Mouse (Mus musculus): Measurements from ENCODE around the gene Sbno1. TPM values are rescaled to one million over a fixed set of nuclear protein-coding genes. Genes with fewer than 3 reads are reported as not detected.

Gene Sbno1
- polyA plus RNA-seq, 2 experiments, result 43.0 to 65.1 TPM

- Histone ChIP-seq H3K4me2 (replicated peaks; ENCODE audit: low read depth, low read length, severe bottlenecking) (no peak overlapping the region), H3K4me3 (replicated peaks; ENCODE audit: low read length) (no peak overlapping the region), H3K27ac (replicated peaks; ENCODE audit: low read depth, low read length) (no peak overlapping the region), H3K9ac (ENCODE audit: low read depth, low read length, severe bottlenecking) (no peak overlapping the region), H3K27me3 (ENCODE audit: control insufficient read depth, insufficient read depth, low read length) (no peaks in the 10 kb centered on the region), H3K9me3 (ENCODE audit: control insufficient read depth, low read length) (no peaks in the 10 kb centered on the region), H3K4me1 (ENCODE audit: control insufficient read depth, insufficient read depth, low read length) (no peaks in the 10 kb centered on the region), H3K36me3 (ENCODE audit: control insufficient read depth, insufficient read depth, low read length) (peaks cover 13% of the 10 kb centered on the region)
- ATAC-seq (ENCODE audit: low FRiP score, low read depth) (no peak), DNase-seq (ENCODE audit: low spot score) (no peak)
- no peak for TF ChIP-seq POLR2A (IDR thresholded peaks at IDR 0.05; ENCODE audit: borderline replicate concordance, extremely low read depth, insufficient read depth, insufficient read length)
- WGBS, result 91% methylated on average over 2 of the region's 2 CpGs
Observed at GRCm38 (mm10) chr5:124418903-124419302, 6.9 kb downstream of the Sbno1 start.

GRCm38 (mm10) chr5:124412163-124412562, 13.6 kb downstream of the Sbno1 start:
- H3K9me3 ChIP-seq (ENCODE audit: control insufficient read depth, low read length), result no peaks in the 10 kb centered on the region
- DNase-seq (ENCODE audit: low spot score) (no peak), ATAC-seq (ENCODE audit: low FRiP score, low read depth) (no peak)
- H3K4me3 ChIP-seq (replicated peaks; ENCODE audit: low read length), result no peak overlapping the region
- TF ChIP-seq POLR2A (IDR thresholded peaks at IDR 0.05; ENCODE audit: borderline replicate concordance, extremely low read depth, insufficient read depth, insufficient read length), result no peak
- H3K4me1 ChIP-seq (ENCODE audit: control insufficient read depth, insufficient read depth, low read length), result no peaks in the 10 kb centered on the region
- H3K36me3 ChIP-seq (ENCODE audit: control insufficient read depth, insufficient read depth, low read length), result peaks cover 58% of the 10 kb centered on the region
- H3K4me2 ChIP-seq (replicated peaks; ENCODE audit: low read depth, low read length, severe bottlenecking), result no peak overlapping the region
- H3K9ac ChIP-seq (ENCODE audit: low read depth, low read length, severe bottlenecking), result no peak overlapping the region
- 94% methylated on average over 5 of the region's 5 CpGs for WGBS
- H3K27ac ChIP-seq (replicated peaks; ENCODE audit: low read depth, low read length), result no peak overlapping the region
- H3K27me3 ChIP-seq (ENCODE audit: control insufficient read depth, insufficient read depth, low read length), result no peaks in the 10 kb centered on the region

- Histone ChIP-seq H3K4me1 (ENCODE audit: control insufficient read depth, insufficient read depth, low read length) (no peaks in the 10 kb centered on the region), H3K36me3 (ENCODE audit: control insufficient read depth, insufficient read depth, low read length) (peaks cover 69% of the 10 kb centered on the region), H3K4me3 (replicated peaks; ENCODE audit: low read length) (no peak overlapping the region), H3K27ac (replicated peaks; ENCODE audit: low read depth, low read length) (no peak overlapping the region), H3K27me3 (ENCODE audit: control insufficient read depth, insufficient read depth, low read length) (no peaks in the 10 kb centered on the region), H3K9ac (ENCODE audit: low read depth, low read length, severe bottlenecking) (no peak overlapping the region), H3K4me2 (replicated peaks; ENCODE audit: low read depth, low read length, severe bottlenecking) (no peak overlapping the region), H3K9me3 (ENCODE audit: control insufficient read depth, low read length) (no peaks in the 10 kb centered on the region)
- TF ChIP-seq POLR2A (IDR thresholded peaks at IDR 0.05; ENCODE audit: borderline replicate concordance, extremely low read depth, insufficient read depth, insufficient read length), result no peak
- ATAC-seq (ENCODE audit: low FRiP score, low read depth), result no peak
- DNase-seq (ENCODE audit: low spot score), result no peak
- 80% methylated on average over 3 of the region's 3 CpGs for WGBS
Observed at GRCm38 (mm10) chr5:124410808-124411207, 15.0 kb downstream of the Sbno1 start.

- Histone ChIP-seq H3K36me3 (ENCODE audit: control insufficient read depth, insufficient read depth, low read length) (peaks cover 88% of the 10 kb centered on the region), H3K9ac (ENCODE audit: low read depth, low read length, severe bottlenecking) (no peak overlapping the region), H3K4me2 (replicated peaks; ENCODE audit: low read depth, low read length, severe bottlenecking) (no peak overlapping the region), H3K9me3 (ENCODE audit: control insufficient read depth, low read length) (no peaks in the 10 kb centered on the region), H3K4me3 (replicated peaks; ENCODE audit: low read length) (no peak overlapping the region), H3K27ac (replicated peaks; ENCODE audit: low read depth, low read length) (no peak overlapping the region), H3K27me3 (ENCODE audit: control insufficient read depth, insufficient read depth, low read length) (no peaks in the 10 kb centered on the region), H3K4me1 (ENCODE audit: control insufficient read depth, insufficient read depth, low read length) (no peaks in the 10 kb centered on the region)
- no peak for TF ChIP-seq POLR2A (IDR thresholded peaks at IDR 0.05; ENCODE audit: borderline replicate concordance, extremely low read depth, insufficient read depth, insufficient read length)
- ATAC-seq (ENCODE audit: low FRiP score, low read depth) (no peak), DNase-seq (ENCODE audit: low spot score) (no peak)
- WGBS, result 89% methylated on average over 7 of the region's 7 CpGs
Observed at GRCm38 (mm10) chr5:124393726-124394125, 32.1 kb downstream of the Sbno1 start.

GRCm38 (mm10) chr5:124392412-124392811, 33.4 kb downstream of the Sbno1 start:
- TF ChIP-seq POLR2A (IDR thresholded peaks at IDR 0.05; ENCODE audit: borderline replicate concordance, extremely low read depth, insufficient read depth, insufficient read length), result no peak
- no peaks in the 10 kb centered on the region for H3K27me3 ChIP-seq (ENCODE audit: control insufficient read depth, insufficient read depth, low read length)
- no peak overlapping the region for H3K4me2 ChIP-seq (replicated peaks; ENCODE audit: low read depth, low read length, severe bottlenecking)
- H3K36me3 ChIP-seq (ENCODE audit: control insufficient read depth, insufficient read depth, low read length), result peaks cover 88% of the 10 kb centered on the region
- no peak overlapping the region for H3K27ac ChIP-seq (replicated peaks; ENCODE audit: low read depth, low read length)
- no peaks in the 10 kb centered on the region for H3K4me1 ChIP-seq (ENCODE audit: control insufficient read depth, insufficient read depth, low read length)
- H3K9ac ChIP-seq (ENCODE audit: low read depth, low read length, severe bottlenecking), result no peak overlapping the region
- DNase-seq (ENCODE audit: low spot score), result no peak
- no peak for ATAC-seq (ENCODE audit: low FRiP score, low read depth)
- 97% methylated on average over 4 of the region's 4 CpGs for WGBS
- no peak overlapping the region for H3K4me3 ChIP-seq (replicated peaks; ENCODE audit: low read length)
- no peaks in the 10 kb centered on the region for H3K9me3 ChIP-seq (ENCODE audit: control insufficient read depth, low read length)

GRCm38 (mm10) chr5:124387932-124388331, 37.9 kb downstream of the Sbno1 start:
- H3K9ac ChIP-seq (ENCODE audit: low read depth, low read length, severe bottlenecking), result no peak overlapping the region
- peaks cover 90% of the 10 kb centered on the region for H3K36me3 ChIP-seq (ENCODE audit: control insufficient read depth, insufficient read depth, low read length)
- 71% methylated on average over 5 of the region's 5 CpGs for WGBS
- no peak for ATAC-seq (ENCODE audit: low FRiP score, low read depth)
- TF ChIP-seq POLR2A (IDR thresholded peaks at IDR 0.05; ENCODE audit: borderline replicate concordance, extremely low read depth, insufficient read depth, insufficient read length), result no peak
- H3K27me3 ChIP-seq (ENCODE audit: control insufficient read depth, insufficient read depth, low read length), result no peaks in the 10 kb centered on the region
- DNase-seq (ENCODE audit: low spot score), result peak; percentile 50
- no peaks in the 10 kb centered on the region for H3K9me3 ChIP-seq (ENCODE audit: control insufficient read depth, low read length)
- no peak overlapping the region for H3K4me3 ChIP-seq (replicated peaks; ENCODE audit: low read length)
- no peak overlapping the region for H3K4me2 ChIP-seq (replicated peaks; ENCODE audit: low read depth, low read length, severe bottlenecking)
- H3K4me1 ChIP-seq (ENCODE audit: control insufficient read depth, insufficient read depth, low read length), result no peaks in the 10 kb centered on the region
- no peak overlapping the region for H3K27ac ChIP-seq (replicated peaks; ENCODE audit: low read depth, low read length)

All from limb, embryonic 14.5 days (tissue).